Mouse (Mus musculus) right cerebral cortex, adult 18-20 months (tissue): Measurements from ENCODE around the gene Rab13.
A peak's percentile ranks its signal among the peaks of the same experiment; 100 is the strongest.

Experiments
- DNase-seq: peaks from one replicate; pipeline ENCODE4 v3.0.0; 2022; ENCODE audit warnings: mixed read lengths

The Rab13 gene

DNA sequence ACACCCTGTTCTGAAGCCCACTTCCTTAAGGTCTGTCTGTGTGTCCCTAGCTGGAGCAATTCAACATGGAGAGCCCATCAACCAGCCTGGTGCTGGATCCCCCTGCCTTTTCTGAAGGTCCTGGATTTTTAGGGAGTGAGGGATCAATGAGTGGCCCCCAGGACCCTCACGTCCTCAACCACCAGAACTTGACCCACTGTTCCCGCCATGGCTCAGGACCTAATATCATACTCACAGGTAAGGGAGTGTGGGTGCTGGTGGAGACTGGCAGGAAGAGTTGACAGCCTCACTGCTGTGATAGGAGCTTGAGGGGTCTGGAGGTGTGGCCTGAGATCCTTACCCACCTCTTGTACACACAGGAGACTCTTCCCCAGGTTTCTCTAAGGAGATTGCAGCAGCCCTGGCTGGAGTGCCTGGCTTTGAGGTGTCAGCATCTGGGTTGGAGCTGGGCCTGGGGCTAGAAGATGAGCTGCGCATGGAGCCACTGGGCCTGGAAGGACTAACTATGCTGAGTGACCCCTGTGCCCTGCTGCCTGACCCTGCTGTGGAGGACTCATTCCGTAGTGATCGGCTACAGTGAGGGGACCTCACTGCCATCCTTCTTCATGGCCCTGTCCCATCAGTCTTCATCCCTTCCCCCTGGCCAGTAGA is 49.8 kb downstream of the Rab13 start:
- DNase-seq = no peak

DNA sequence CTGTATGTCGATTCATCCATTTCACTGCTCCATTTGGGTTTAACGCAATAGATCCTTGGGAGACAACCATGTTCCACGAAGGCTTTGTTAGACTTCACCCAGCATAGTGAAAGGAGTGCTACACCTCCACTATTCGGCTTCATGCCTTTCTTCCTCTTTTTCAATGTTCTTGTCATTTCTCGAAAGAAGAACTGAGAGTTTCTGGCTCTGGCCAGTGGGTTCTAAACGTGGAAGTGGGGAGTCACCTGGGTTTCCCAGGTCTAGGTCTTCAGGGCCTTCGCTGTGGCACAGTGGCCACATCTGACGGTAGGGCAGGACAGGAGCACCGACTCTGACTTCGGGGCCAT is 51.2 kb downstream of the Rab13 start:
- DNase-seq = no peak

DNA sequence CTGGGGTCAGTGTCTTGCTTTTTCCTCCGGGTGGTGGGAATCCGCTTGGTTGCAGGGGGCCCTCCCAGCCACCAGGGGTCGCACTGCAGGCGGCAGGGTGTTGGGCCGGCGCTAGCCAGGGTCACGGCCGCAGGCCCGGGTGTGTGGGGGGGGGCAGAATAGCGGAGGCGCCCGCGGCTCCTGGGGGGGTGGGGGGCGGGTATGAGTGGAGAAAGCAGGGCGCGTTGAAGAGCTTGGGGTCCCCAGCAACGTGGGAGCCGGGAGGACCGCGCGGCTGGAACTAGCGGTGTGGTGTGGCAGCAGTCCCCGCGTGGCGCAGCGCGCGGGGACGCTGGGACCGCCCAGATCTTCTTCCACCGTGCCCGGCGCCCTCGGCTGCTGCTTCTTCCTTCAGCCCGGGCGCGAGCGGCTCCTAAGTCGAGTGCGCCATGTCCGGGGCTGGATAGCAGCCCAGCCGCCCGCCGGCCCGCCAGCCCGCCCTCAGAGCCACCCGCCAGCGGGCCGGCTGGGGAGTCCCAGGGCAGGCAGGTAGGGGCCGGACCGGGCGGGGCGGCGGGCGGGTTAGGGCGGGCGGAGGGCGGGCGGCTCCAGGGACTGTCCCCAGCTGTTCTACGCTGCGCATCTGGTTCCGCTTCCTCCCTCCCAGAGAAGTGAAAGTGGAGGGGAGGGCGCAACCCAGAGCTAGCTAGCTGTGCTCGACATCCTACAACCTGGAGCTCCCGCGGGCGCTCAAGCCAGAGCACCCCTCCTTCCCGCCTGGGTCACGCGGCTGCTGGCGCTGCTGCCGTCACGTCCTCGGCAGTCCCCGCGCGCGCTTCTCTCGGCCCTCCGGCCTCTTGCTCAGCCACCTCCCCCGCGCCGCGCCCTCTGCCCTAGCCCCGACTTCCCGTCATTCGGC is 51.8 kb downstream of the Rab13 start, which contains the start of gene Dennd4b:
Dennd4b (plus strand) TSS at position 152 of the 898 bp plus-strand sequence.
- peak; percentile 88 for DNase-seq

DNA sequence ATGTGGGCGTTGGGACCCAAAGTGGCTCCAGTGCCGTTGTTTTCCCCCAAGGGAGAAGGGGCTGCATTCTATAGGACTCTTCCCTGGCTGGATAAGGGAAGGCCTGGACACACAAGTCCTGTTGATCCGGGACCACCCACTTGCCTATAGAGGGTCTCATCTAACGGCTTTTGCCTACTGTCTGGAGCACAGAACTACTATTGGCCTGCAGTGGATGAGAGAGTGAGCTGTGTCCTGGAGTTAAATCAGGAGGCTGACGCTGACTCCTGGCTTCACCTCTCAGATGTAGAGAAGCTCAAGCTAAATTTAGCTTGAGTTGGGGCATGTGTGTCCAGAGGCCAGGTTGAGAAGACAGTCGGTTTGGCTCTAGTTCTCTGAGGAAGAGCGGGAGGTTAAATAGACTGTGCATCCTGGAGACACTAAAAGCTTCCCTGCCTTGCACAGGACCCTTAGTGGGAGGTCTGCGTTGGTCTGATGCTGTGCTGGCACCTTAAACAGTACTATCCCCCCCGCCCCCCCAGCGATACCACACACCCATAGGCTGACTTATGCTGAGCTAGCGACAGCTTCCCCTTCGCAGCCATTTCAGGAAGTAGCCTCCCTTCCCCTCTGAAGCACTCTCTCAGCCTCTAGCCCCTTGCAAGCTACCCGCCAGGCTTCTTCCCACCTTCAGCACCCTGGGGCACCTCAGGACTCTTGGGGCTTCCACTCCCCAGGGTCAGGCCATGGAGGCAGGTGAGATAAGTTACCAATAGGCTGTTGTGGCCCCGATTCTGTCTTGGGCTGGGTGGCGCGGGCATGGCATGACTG is 52.6 kb downstream of the Rab13 start:
- no peak for DNase-seq

DNA sequence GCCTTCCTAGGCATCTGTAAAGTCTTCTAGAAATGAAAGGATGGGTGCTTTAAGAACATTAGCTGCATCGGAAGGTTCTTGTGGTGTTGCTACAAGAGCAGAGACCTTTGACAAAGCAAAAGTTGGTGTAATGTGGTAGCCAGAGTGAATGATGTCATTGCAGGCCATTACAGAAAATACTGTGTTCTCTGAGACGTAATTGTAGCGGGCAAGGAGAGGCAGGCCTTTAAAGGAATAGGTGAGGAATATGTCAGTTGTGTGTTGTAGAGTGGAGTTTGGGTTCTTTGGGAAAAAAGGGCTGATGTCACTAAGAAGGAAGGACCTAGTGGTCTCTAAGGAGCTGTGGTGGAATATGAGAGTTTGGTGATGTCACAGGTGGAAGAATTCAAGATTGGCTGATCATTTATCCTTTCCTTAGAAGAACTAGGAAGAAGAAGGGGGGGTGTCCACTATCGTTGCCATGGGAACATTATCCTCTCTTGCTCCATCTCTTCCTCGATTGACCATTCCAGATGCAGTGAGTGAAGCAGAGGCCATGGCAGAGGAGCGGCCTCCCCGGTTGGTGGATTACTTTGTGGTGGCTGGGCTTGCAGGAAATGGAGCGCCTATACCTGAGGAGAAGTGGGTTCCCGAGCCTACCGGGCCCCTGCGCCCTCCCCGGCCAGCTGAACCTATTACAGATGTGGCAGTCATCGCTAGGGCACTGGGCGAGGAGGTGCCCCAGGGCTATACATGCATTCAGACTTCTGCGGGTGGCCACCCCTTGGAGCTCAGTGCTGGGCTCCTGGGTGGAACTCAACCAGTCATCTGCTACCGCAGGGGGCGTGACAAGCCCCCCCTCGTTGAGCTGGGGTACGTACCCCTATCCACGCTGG is 53.6 kb downstream of the Rab13 start:
- no peak for DNase-seq

DNA sequence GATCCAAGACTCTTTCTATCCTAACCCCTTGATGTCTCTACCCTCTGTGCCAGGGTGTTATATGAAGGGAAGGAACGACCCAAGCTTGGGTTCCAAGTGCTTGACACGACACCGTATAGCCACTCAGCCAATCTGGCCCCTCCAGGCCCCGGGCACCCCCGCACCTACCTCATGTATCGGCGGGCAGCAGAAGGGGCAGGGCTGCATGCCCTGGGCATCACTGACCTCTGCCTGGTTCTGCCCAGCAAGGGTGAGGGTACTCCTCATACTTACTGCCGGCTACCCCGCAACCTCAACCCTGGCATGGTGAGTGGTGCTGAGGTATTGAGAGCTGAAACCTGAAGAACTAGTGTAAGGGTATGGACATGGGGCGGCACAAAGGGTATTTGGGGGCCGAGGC is 54.7 kb downstream of the Rab13 start:
- no peak for DNase-seq

DNA sequence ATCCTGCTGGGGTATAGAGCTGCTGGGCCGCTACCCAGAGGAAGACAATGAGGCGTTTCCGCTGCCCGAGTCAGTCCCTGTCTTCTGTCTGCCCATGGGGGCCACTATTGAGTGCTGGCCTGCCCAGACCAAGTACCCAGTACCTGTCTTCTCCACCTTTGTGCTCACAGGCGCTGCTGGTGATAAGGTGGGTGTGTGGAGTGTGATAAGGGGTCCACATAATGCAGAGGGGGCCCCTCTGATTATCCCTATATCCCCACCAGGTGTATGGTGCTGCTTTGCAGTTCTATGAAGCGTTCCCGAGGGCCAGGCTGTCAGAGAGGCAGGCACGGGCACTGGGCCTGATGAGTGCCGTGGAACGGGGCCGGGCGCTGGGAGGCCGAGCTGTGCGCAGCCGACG is 55.5 kb downstream of the Rab13 start:
- no peak for DNase-seq

DNA sequence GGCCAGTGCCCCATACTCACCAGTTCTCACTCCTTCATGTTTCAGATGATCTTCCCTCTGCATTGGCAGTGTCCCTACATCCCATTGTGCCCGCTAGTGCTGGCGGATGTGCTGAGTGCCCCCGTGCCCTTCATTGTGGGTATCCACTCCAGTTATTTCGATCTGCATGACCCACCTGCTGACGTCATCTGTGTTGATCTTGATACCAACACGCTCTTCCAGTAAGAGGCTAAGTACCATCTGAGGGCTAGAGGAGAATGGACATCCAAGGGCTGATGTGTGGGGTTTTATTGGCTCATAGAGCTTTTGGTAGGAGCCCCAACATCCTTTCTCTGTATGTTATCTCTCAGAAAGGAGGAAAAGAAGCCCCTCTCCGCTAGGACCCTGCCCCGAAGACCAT is 57.3 kb downstream of the Rab13 start:
- no peak for DNase-seq

DNA sequence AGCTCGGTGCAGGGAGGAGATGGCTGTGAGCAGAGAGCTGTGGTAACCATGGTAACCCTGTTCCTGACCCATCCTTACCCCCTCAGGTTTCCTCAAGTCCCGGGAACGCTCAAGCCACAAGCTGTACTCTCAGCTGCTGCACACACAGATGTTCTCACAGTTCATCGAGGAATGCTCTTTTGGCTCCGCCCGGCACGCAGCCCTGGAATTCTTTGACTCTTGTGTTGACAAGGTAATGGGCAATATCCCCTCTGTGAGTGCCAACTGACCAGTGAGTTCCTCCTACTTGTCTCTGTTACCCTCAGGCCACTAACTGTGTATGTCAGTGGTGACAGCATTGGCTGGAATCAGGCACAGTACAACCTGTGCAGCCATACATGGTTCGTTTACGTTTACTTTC is 58.7 kb downstream of the Rab13 start:
- no peak for DNase-seq

DNA sequence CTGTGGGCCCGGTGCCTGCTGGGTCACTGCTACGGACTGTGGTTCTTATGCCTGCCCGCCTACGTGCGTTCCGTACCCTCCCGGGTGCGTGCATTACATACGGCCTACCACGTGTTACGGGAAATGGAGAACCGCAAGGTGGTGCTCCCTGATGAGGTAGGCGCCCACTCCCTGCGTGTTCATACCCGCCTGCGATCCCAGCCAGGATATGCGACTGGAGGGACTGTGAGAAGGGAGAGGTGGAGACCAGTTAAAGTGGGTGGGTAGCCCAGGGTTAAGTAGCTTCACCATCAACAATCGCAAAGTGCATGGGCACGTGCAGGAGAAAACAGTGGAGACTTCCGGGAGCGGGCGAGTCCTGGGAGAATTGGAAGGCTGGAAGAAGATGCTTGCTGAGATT is 60.4 kb downstream of the Rab13 start:
- no peak for DNase-seq

DNA sequence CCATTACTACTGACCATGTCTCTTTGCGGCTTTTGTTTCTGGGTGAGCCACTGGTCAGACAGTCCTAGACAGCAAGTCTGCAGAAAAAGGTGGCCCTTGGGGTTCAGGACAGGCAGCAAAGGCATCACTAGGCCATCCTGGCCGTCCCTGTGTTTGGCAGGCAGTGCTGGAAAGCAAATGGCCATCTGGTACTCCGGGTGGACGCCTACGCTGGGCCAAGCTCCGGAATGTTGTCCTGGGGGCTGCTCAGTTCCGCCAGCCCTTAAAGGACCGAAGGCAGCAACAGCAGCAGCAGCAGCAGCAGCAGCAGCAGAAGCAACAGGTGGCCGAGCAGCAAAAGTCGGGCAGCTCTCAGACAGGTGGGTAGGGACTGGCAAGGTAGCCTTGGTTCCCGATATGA is 61.8 kb downstream of the Rab13 start:
- DNase-seq = no peak
